Mouse (Mus musculus): ENCODE data around the gene Hmgb1. TPM values are rescaled to one million over a fixed set of nuclear protein-coding genes. Genes with fewer than 3 reads are reported as not detected.

Hmgb1 gene
- polyA plus RNA-seq, 1 experiment: 231 TPM

- WGBS: 61% methylated on average over 7 of the region's 7 CpGs
- Histone ChIP-seq H3K4me3 (replicated peaks; ENCODE audit: control insufficient read depth, low read depth, low read length) (no peak overlapping the region), H3K4me1 (ENCODE audit: control insufficient read depth, insufficient read depth, low read length) (no peaks in the 10 kb centered on the region), H3K27ac (ENCODE audit: control insufficient read depth, insufficient read depth, low read depth, low read length, poor library complexity) (peak overlapping the region; percentile 64)
- TF ChIP-seq CTCF (IDR thresholded peaks at IDR 0.05; ENCODE audit: control insufficient read depth, insufficient read depth, low read length) (no peak), POLR2A (IDR thresholded peaks at IDR 0.05; ENCODE audit: borderline replicate concordance, control insufficient read depth, low read depth, low read length) (no peak)
Observed at GRCm38 (mm10) chr5:149117815-149118547, 66.3 kb downstream of the Hmgb1 start.

- Histone ChIP-seq H3K4me1 (ENCODE audit: control insufficient read depth, insufficient read depth, low read length) (no peaks in the 10 kb centered on the region), H3K4me3 (replicated peaks; ENCODE audit: control insufficient read depth, low read depth, low read length) (no peak overlapping the region), H3K27ac (ENCODE audit: control insufficient read depth, insufficient read depth, low read depth, low read length, poor library complexity) (no peak overlapping the region)
- TF ChIP-seq CTCF (IDR thresholded peaks at IDR 0.05; ENCODE audit: control insufficient read depth, insufficient read depth, low read length): no peak
- no peak for TF ChIP-seq POLR2A (IDR thresholded peaks at IDR 0.05; ENCODE audit: borderline replicate concordance, control insufficient read depth, low read depth, low read length)
- WGBS: 80% methylated on average over 9 of the region's 9 CpGs
Observed at GRCm38 (mm10) chr5:149114587-149114986, 69.7 kb downstream of the Hmgb1 start.

GRCm38 (mm10) chr5:149114034-149114433 lies 70.3 kb downstream of the Hmgb1 start:
- Histone ChIP-seq H3K4me3 (replicated peaks; ENCODE audit: control insufficient read depth, low read depth, low read length) (no peak overlapping the region), H3K27ac (ENCODE audit: control insufficient read depth, insufficient read depth, low read depth, low read length, poor library complexity) (no peak overlapping the region), H3K4me1 (ENCODE audit: control insufficient read depth, insufficient read depth, low read length) (no peaks in the 10 kb centered on the region; the same call in 1 of the 2 replicates)
- 83% methylated on average over 7 of the region's 7 CpGs for WGBS
- TF ChIP-seq POLR2A (IDR thresholded peaks at IDR 0.05; ENCODE audit: borderline replicate concordance, control insufficient read depth, low read depth, low read length) (no peak), CTCF (IDR thresholded peaks at IDR 0.05; ENCODE audit: control insufficient read depth, insufficient read depth, low read length) (no peak)

- Histone ChIP-seq H3K4me3 (replicated peaks; ENCODE audit: control insufficient read depth, low read depth, low read length) (no peak overlapping the region), H3K4me1 (ENCODE audit: control insufficient read depth, insufficient read depth, low read length) (no peaks in the 10 kb centered on the region; the same call in 1 of the 2 replicates), H3K27ac (ENCODE audit: control insufficient read depth, insufficient read depth, low read depth, low read length, poor library complexity) (no peak overlapping the region)
- 87% methylated on average over 7 of the region's 7 CpGs for WGBS
- TF ChIP-seq POLR2A (IDR thresholded peaks at IDR 0.05; ENCODE audit: borderline replicate concordance, control insufficient read depth, low read depth, low read length) (no peak), CTCF (IDR thresholded peaks at IDR 0.05; ENCODE audit: control insufficient read depth, insufficient read depth, low read length) (no peak)
Observed at GRCm38 (mm10) chr5:149113439-149113838, 70.8 kb downstream of the Hmgb1 start.

GRCm38 (mm10) chr5:149112559-149112958 lies 71.7 kb downstream of the Hmgb1 start:
- 86% methylated on average over 5 of the region's 5 CpGs for WGBS
- no peak overlapping the region for H3K27ac ChIP-seq (ENCODE audit: control insufficient read depth, insufficient read depth, low read depth, low read length, poor library complexity)

GRCm38 (mm10) chr5:149109220-149109619 lies 75.1 kb downstream of the Hmgb1 start:
- Histone ChIP-seq H3K27ac (ENCODE audit: control insufficient read depth, insufficient read depth, low read depth, low read length, poor library complexity) (no peak overlapping the region), H3K4me1 (ENCODE audit: control insufficient read depth, insufficient read depth, low read length) (no peaks in the 10 kb centered on the region; the same call in 1 of the 2 replicates), H3K4me3 (replicated peaks; ENCODE audit: control insufficient read depth, low read depth, low read length) (no peak overlapping the region)
- WGBS: 72% methylated on average over 3 of the region's 3 CpGs
- TF ChIP-seq CTCF (IDR thresholded peaks at IDR 0.05; ENCODE audit: control insufficient read depth, insufficient read depth, low read length) (no peak), POLR2A (IDR thresholded peaks at IDR 0.05; ENCODE audit: borderline replicate concordance, control insufficient read depth, low read depth, low read length) (no peak)

More at GRCm38 (mm10) chr5:149112559-149112958, 71.7 kb downstream of the Hmgb1 start:
- no peaks in the 10 kb centered on the region; the same call in 1 of the 2 replicates for H3K4me1 ChIP-seq (ENCODE audit: control insufficient read depth, insufficient read depth, low read length)
- TF ChIP-seq POLR2A (IDR thresholded peaks at IDR 0.05; ENCODE audit: borderline replicate concordance, control insufficient read depth, low read depth, low read length): no peak
- TF ChIP-seq CTCF (IDR thresholded peaks at IDR 0.05; ENCODE audit: control insufficient read depth, insufficient read depth, low read length): no peak
- H3K4me3 ChIP-seq (replicated peaks; ENCODE audit: control insufficient read depth, low read depth, low read length): no peak overlapping the region

- Histone ChIP-seq H3K4me1 (ENCODE audit: control insufficient read depth, insufficient read depth, low read length) (no peaks in the 10 kb centered on the region; the same call in 1 of the 2 replicates), H3K4me3 (replicated peaks; ENCODE audit: control insufficient read depth, low read depth, low read length) (no peak overlapping the region), H3K27ac (ENCODE audit: control insufficient read depth, insufficient read depth, low read depth, low read length, poor library complexity) (no peak overlapping the region)
- TF ChIP-seq POLR2A (IDR thresholded peaks at IDR 0.05; ENCODE audit: borderline replicate concordance, control insufficient read depth, low read depth, low read length) (no peak), CTCF (IDR thresholded peaks at IDR 0.05; ENCODE audit: control insufficient read depth, insufficient read depth, low read length) (no peak)
- WGBS: 72% methylated on average over 15 of the region's 15 CpGs
Observed at GRCm38 (mm10) chr5:149108178-149108577, 76.1 kb downstream of the Hmgb1 start.

GRCm38 (mm10) chr5:149107566-149107965 lies 76.7 kb downstream of the Hmgb1 start:
- TF ChIP-seq CTCF (IDR thresholded peaks at IDR 0.05; ENCODE audit: control insufficient read depth, insufficient read depth, low read length): no peak
- no peak for TF ChIP-seq POLR2A (IDR thresholded peaks at IDR 0.05; ENCODE audit: borderline replicate concordance, control insufficient read depth, low read depth, low read length)
- Histone ChIP-seq H3K4me1 (ENCODE audit: control insufficient read depth, insufficient read depth, low read length) (no peaks in the 10 kb centered on the region; the same call in 1 of the 2 replicates), H3K4me3 (replicated peaks; ENCODE audit: control insufficient read depth, low read depth, low read length) (no peak overlapping the region), H3K27ac (ENCODE audit: control insufficient read depth, insufficient read depth, low read depth, low read length, poor library complexity) (no peak overlapping the region)
- 66% methylated on average over 3 of the region's 3 CpGs for WGBS

Data from bone marrow, adult 2 months (tissue).